Mouse (Mus musculus): ENCODE results near the gene Prelp.

GRCm38 (mm10) chr1:133969427-133969826 is 48.2 kb upstream of the Prelp start:
- TF ChIP-seq CTCF (conservative IDR thresholded peaks at IDR 0.05; ENCODE audit: low read length) (no peak), POU5F1 (IDR thresholded peaks at IDR 0.05; ENCODE audit: borderline replicate concordance, low read length) (no peak)
